Mouse (Mus musculus) cerebellum, adult 8-10 months (tissue): ENCODE results near the gene Tas2r143.

Experiments
- DNase-seq: peaks from one replicate; pipeline ENCODE4 v3.0.0; 2022

Tas2r143 gene

DNA sequence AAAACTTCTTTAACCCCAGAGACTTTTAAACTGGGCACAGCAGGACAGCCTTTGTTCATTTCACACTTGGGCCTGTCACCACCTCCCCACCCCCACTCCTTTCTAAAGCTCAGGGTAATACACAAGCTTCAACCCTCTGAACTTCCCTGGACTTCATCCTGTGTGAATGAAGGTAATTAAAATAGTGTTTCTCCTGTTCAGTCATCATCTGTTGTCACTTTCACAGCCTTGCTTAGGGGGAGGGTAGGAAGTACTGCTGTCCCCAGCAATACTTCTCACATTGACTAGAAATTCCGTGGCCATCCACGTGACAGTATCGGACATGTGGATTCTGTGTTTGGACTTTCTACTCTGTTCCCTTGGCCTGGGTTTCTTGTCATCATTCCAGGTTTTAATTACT is 30.2 kb upstream of the Tas2r143 start:
- no peak for DNase-seq

DNA sequence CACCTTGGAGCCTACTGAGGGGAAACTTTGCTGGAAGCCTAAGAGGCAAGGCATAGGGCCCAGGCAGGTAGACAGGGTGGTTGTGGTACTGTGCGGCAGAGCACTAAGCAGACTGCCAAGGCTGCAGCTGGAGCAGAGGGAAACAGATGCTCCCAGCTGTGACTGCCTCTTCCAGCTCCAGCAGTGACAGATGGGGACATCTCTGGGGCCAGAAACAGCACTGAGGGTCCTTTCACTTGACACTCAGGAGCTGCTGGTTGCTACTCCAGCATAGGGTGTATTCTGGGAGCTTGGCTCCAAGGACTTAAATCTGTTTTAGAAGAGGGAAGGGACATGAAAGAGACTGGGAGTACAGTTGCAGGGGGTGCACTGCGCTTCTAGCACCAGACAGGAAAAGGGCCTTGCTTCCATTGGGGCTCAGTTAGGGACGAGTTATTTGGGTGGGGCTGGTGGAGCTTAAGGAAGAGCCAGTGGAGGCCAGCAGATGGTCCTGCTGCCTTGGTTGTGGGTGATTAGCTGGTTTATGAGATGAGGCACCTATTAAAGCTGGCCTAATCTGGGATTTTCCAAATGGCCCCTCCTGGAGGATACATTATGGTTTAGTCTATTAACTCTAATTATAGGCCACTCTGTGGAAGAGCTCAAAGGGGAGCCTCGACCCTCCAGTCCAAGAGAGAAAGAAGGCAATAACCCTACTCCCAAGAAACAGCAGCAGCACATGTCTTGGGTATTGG is 29.2 kb upstream of the Tas2r143 start:
- no peak for DNase-seq

DNA sequence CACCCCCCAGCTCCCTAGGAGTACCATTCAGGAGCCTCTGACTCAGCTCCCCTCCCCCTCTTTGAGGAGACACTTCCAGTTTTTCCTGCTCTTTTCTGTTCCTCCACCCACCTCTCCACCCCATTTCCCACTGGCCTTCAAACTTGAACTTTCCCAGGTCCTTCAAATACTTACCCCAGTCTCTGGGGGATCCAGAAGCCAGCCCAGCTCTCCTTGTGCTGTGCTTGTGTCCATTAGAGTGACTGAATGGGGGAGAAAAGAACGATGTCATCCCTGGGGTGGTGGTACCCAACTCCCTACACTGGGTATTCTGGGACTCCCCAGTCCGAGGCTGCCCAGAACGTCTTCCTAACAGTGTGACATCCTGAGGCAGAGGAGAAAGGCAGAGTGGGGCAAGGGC is 28.0 kb upstream of the Tas2r143 start:
- no peak for DNase-seq

DNA sequence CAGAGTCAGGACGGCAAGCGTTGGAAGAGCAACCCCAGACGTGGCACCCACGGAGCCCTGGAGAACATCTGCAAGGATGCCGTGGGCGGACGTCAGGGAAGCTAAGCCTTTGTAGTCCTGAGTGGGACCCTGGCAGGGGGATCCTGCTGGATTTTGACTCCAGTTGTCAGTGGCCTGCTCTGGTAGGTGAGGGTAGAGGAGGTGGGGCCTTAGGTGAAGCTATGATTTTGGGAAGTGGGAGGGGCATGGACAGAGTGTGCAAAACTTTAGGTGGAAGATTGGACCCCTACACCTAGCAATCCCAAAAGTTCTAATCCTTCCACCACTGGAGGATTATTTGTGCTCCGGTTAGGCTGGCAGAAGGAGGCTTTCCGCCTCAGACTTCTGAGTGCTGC is 27.6 kb upstream of the Tas2r143 start:
- DNase-seq, result no peak

DNA sequence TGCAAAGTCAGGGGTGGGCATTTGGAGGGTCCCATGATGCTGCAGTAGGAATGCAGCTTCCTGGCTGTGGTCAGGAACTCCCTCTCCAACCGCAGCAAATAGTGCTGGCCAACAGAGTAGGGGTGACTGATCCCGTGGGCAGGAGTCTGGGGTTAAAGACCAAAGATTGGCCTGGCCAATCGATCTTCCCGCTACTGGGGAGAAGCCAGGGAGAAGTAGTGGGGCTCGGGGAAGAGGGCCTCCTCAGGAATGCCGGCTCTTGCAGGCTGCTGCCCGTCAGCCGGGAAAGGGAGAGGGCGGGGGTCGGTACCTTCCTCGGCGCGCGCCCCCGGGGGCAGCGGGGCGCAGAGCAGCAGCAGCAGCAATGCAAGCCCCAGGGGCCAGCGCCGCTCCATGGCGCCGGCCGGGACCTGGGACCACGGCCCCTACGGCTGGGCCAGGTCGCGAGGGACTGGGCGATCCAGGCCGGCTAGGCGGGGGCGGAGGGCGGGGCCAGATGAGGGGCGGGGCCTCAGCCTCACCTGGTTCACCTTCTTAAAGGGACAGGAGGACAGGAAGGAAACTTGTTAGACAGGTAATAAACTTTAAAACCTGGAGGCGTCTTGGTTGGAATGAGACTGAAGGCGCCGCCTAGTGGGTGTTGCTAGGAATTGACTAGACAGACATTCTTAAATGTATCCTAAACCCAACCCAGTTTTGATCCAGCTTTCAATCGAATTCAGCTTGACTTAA is 27.1 kb upstream of the Tas2r143 start, which contains the start of gene Epha1:
Gene Epha1 (minus strand): TSS at position 453 of the 732 bp plus-strand sequence.
- DNase-seq, result peak; percentile 66

DNA sequence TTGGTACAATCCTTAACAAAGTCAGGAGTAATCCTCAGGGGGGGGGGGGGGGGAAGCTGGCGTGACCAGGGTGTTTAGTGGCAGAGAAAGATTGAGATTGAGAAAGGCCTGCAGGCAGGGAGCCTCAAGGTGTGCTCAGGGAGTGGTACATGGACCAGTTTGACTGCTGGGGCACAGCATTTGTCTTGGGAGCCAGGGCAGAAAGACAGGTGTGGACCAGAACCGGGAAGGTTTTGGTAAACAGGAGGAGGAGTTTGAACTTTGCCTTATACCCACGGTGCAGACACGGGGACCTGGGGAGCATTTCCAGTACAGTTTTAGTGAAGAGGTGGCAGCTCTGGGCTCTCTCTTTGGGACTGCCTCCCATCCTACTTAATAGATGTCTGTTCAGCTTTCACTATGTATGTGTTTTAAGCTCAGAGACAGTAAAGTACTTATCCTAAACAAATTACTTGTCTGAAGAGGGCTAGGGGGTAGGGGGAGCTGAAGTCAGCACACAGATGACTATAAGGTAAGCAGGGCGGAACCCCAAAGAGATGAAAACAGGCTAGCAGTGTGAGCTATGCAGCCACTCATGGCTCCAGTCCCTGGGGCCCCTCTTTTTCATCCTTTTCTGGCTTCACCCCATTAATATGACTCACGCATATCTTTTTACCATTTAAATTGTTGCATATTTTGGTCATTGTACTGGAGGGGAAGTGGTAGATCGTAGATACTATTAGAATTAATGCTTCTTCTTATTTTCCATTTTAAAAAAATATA is 26.2 kb upstream of the Tas2r143 start:
- DNase-seq, result no peak

DNA sequence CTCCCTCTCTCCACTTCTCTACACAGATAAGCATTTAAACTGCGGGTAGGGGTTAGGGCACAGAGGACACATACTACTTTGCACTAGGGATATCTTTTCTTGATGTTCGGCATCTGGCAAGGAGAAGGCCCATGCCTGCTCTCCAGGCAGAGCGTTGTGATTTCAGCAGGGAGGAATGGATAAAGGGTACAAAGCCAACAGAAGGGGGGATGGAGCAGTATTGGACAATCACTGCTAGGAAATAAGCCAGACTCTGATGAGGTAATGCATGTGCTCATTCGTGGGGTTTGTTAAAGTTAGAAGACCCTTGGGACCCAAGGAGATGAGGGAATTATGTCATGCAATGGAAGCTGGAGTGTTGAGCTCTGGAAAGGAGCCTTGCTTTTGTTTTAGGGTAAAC is 25.3 kb upstream of the Tas2r143 start:
- DNase-seq, result no peak

DNA sequence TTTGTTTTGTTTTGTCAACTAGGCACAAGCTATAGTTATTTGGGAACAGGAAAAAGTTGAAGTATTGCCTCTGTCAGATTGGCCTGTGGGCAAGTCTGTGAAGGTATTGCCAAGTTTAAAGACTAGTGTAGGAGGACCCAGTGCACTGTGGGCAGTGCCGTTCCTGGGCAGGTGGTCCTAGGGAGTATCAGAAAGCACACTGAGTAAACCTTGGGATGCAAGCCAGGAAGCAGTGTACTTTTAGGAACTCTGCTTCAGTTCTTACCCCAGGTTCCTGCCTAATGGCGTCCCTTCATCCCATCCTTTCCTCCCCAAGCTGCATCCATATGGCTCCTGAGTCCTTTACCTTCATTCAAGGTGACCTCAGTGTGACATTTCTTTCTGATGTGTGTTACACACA is 24.9 kb upstream of the Tas2r143 start:
- no peak for DNase-seq

DNA sequence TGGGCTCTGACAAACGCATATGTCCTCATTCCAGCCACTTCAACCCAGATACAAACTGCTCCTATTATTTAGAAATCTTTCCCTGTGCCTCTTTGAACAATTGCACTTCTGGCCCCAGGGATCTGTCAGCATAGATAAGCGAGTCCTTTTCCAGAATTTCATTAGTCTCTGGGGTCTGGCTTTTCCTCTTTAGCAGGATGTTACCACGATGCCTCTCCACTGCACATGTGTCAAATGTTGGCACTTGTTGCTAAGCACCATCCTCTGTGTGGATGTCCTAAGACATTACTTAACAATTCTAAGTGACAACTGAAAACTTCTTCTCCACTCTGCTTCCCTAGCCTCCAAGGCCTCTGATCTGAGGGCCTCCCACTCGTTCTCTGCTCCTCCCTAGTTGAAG is 24.0 kb upstream of the Tas2r143 start:
- no peak for DNase-seq

DNA sequence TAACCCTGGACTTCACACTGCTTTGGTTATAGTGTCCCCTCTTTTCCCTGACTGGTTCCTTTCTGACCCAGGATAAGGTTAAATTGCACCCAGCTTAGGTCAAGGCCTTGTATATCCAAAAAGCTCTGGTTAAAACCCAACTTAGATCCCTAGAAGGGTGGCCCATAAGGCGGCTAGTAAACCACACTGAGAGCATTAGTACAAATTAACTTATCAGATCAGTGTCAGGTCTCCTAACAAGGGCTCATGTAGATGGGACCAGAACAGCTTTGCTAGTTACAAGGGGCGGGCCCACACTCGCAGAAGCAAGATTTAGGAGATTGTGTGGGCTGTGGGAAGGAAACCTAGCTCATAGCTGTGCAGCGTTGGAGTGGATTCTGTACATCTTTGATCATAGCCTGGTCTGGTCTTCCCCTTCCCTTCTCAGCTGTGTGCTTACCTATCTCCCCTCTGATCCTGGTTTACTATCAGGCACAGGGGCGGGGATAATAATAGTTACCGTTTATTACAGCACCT is 23.5 kb upstream of the Tas2r143 start:
- DNase-seq, result no peak

DNA sequence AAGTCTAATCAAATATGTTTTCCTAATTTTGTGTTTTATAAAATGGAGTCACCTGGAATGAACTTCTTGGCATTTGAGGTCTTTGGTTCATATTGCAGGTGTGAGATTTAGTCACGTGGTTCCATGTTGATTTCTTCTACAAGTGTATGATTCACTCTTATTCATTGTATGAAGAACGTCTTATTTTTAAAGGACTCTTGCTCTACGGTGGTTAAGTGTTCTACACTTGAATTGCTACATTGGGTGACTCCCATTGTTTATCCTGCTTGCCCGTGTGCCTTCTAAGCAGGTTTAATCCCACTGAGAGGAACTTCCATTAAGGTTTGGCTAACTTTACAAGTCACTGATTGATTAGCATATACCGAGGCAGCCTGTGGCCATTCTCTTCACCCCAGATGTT is 22.8 kb upstream of the Tas2r143 start:
- DNase-seq, result no peak

DNA sequence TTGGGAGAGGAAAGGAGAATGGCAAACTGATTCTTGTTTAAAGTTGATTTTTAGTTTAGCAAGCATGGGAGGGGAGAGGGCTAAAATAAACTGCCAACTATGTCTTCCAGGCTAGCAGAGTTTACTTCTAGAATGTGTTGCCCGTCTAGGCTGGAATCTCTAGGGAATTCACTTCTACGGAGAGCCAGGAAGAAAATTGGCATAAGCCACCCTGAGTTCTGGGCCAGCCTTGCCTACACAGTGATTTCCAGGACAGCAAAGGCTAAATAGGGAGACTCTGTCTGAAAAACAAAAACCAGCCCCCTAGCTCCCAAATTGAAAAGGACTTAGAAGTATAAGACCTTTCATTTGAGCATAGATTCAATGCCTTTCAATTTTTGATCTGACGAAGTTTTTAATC is 20.5 kb upstream of the Tas2r143 start:
- no peak for DNase-seq

DNA sequence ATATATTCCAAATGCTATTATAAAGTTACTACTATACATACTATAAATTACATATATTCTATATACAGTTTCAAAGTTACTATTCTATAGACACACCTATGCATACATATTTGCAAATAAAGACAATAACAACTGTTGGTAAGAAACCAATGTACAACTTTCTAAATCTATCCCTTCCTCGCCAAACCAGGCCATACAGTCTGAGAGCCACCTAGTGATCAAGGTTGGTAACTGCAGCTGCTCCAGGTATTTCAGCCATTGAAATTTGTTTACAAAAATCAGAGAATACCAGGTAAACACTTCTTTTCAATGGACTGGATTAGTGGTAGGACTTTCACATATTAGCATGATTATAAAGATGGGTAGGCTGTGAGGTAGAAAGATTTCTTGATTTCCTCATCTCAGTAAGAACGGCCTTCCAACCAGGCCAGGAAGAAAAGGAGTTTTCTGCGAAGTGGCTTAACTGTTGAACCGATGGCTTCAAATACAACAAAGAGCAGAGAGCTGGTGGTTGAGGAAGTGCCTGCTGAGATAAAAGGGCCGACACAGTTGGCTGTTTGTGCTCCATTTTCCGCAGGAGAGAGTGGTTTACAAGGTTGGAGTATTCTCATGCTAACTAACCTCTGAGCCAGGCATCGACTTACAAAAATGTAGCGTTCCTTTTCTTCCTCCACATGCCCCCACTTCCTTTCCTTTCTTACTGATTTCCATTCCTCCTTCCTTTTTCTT is 19.5 kb upstream of the Tas2r143 start:
- peak; percentile 54 for DNase-seq

DNA sequence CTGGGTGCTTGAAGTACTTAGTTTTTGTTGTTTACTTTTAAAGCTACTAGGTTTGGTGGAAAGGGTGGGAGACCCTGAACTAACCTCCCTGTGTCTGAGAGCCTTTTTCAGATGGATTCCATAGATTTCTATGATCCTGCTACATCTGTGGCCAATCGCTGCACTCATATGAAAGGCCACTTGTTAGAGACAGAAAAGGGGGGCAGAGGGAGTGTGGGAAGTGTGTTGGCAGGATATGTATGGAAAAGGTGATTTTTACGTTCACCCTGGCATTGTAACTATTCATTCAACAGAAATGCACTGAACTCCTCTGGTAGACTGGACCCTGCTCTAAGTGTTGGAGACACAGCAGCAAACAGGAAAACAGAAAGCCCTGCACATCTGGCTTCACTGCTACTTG is 18.8 kb upstream of the Tas2r143 start:
- no peak for DNase-seq

DNA sequence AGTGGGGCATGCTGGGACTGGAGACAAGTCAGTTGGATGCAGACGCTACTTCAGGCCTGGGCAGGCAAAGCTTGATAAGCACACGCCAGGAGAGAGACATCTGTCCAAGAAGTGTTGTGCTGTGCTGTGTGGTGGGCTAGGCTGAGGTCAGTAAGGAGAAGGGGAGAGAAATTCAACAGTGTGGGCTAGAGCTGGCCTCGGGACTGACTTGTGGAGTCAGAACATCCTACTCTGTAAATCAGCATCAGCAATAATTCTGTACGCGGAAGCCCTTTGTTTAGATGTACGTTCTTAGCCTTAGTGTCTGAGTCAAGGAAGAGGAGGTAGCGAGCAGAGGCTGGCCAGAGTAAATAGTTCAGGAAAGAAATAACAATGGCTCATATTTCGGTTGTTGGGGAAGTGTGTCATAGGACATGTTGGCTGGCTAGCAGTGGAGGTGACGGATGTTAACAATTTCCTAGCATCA is 18.1 kb upstream of the Tas2r143 start:
- no peak for DNase-seq

DNA sequence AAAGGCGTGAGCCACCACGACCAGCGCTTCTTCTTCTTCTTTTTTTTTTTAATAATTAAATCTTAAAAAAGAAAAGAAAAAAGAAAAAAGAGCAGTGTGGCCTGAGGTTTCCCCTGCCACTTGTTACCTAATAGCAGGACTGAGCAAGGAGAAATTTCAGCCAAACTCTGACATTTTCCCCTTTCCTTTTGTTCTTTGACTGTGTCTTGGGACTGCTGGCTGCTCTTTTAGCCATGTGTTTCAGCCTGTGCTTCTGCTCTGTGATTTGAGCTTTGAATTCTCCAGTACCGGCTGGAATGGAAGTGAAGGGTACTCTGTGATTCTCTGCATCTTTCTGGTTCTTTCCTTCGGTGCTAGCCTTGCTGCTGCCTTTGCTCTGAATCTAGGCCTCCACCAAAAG is 16.7 kb upstream of the Tas2r143 start:
- DNase-seq, result no peak

DNA sequence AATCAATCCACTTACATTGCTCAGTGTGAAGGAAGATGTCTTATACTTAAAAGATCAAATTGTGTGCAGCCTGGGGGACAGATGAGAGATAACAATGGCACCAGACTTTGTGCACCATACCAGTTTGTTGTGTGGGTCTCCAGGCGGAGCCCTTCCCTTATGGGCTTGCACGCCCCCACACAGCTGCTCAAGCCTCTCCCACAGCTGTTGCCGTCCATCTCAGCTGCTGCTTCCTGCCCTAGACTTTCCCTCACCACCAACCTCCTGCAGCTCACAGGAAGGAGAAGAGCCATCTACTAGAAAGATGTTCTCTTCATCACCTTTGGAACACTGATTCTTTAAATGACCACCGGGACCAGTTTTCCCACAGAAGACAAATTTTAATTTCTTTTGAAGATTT is 14.4 kb upstream of the Tas2r143 start:
- DNase-seq, result no peak

DNA sequence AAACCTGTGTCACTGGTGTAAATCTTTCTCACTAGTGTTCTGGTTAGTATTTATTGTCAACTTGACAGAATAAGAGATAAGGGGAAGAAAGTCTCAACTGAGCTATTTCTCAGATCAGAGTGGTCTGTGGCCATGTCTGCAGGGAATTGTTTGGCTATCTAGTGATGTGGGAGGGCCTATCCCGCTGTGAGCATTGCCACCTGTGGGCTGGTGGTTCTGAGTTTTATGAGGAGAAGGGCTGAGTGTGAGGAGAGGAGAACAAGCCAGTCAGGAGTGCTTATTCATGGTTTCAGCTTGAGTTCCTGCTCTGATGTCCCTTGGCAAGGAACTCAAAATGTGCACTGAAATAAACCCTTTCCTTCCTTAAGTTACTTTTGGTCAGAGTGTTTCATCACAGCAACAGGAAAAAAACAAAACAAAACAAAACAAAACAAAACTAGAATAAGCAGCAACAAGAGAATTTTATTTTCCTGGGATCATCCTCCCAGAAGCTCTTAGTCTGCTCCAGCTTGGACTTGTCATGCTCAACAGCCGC is 8.2 kb upstream of the Tas2r143 start:
- DNase-seq, result no peak

DNA sequence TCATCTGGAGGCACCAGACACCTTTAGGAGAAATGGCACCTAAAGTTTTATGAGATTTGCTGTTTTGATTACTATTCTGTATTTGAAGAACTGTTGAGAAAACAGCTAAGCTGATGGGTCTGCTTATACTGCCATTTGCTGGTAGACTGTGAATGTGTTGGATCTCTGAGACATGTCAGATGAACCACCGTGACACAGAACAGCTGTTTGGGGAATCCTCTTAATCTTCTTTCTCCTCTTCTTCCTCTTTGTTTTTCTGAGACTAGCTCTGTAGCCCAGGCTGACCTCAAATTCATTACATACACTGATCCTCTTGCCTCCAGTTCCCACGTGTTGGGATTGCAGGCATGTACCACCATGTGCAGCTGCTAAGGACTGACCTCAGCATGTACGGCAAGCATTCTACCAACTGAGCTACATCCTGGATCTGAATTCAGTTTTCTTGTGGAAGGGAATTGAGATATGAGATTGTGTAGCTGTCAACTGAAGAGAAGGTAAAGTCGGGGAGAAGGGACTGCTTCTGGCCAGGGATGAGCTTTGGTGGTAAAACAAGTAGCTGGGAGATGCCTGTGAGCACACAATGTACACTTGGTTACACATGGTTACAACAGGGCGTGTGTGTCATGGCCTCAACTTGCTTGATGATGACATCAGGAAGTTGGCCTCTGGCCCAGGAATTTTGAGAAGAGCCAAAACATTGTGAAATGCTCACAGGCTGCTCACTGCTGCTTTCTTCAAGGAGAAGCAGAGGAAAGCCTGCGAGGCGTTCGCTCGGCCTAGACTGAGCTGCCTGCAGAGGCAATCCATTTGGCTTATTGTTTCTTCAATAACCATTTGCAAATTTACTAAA is 3.9 kb upstream of the Tas2r143 start:
- DNase-seq, result peak; percentile 16

DNA sequence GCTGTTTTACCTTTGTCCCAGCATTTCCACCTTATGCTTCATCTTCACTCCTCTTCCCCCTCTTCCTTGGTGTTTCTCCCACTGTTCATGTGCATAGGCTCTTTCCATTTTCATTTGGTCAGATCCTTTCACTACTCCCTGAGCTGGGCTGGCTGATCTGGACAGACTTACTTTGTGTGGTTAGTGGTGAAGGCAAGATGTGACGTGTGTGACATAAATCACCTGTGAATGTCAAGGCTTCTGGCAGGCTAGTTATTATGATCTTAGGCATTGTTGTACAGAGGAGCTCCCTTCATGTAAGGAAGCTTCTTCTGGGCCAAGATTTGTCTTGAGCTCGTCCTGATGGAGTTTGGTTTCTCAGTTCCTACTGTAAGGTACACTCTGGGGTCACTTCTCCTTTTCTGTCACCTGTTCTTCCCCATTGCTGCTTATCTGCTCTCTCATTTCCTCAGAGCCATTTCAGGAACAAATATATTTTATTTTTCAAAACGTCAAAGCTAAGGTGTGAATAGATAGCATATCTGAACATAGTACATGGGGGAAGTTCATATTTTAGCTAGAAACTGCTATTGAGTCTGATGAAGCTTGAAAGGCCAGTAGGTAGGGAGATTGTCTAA is 2.9 kb upstream of the Tas2r143 start:
- no peak for DNase-seq

DNA sequence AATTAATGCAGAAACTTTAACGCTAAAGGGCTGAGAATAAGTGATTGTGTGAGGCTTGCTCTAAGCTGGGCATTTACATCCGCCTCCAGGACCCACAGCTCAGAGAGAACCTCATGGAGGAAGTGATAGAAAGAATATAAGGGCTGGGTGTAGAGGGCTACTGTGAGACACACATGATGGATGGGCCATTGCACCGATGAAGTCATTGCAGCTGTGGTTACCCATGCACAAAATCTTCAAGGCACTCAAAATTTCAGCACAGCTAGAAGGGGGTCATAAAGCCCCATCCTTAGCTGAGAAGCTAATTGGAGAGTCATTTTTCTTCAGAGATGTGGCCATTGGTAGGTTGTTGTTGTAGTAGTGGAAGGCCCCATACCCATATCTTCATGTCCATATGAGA is 1.8 kb upstream of the Tas2r143 start:
- no peak for DNase-seq
